Mouse (Mus musculus) liver, postnatal 0 days (tissue): ENCODE data around the gene Fancl. TPM values are rescaled to one million over a fixed set of nuclear protein-coding genes. Genes with fewer than 3 reads are reported as not detected.

Experiments used
- ATAC-seq: fragments of 200-750 bp; cut with Nextera tagmentation; 2 replicates; pipeline ENCODE4 v1.8.0; 2017; ENCODE audit warnings: mild to moderate bottlenecking, moderate library complexity
- DNase-seq: peaks from one replicate; pipeline ENCODE4 v3.0.0-alpha.2; 2016
- H3K27ac ChIP-seq: fragments of 300-500 bp; sonication (generic); 2 replicates; pipeline ENCODE4 v1.5.1; 2014; ENCODE audit warnings: antibody characterized with exemption, moderate library complexity, mild to moderate bottlenecking, low read depth
- H3K27me3 ChIP-seq: fragments of 300-500 bp; sonication (generic); 2 replicates; pipeline ENCODE4 v1.6.1; 2014; ENCODE audit warnings: low read length, control low read depth, mixed read lengths; ENCODE audit not compliant: insufficient read depth
- H3K36me3 ChIP-seq: fragments of 300-500 bp; sonication (generic); replicated peaks from 2 replicates; pipeline ENCODE4 v1.6.1; 2014; ENCODE audit warnings: mild to moderate bottlenecking, control low read depth, low read length, moderate library complexity, mixed read lengths; ENCODE audit not compliant: insufficient read depth
- H3K4me1 ChIP-seq: fragments of 300-500 bp; sonication (generic); 2 replicates; pipeline ENCODE4 v1.6.1; 2014; ENCODE audit warnings: antibody characterized with exemption, mild to moderate bottlenecking, control low read depth; ENCODE audit not compliant: insufficient read depth
- H3K4me2 ChIP-seq: fragments of 300-500 bp; sonication (generic); 2 replicates; pipeline ENCODE4 v1.6.1; 2014; ENCODE audit warnings: low read depth, mild to moderate bottlenecking, low read length, moderate library complexity, mixed read lengths
- H3K4me3 ChIP-seq: fragments of 300-500 bp; sonication (generic); 2 replicates; pipeline ENCODE4 v1.5.1; 2014; ENCODE audit warnings: low read depth, low read length
- H3K9ac ChIP-seq: fragments of 300-500 bp; sonication (generic); replicated peaks from 2 replicates; pipeline ENCODE4 v1.6.1; 2014; ENCODE audit warnings: mild to moderate bottlenecking, moderate library complexity
- H3K9me3 ChIP-seq: fragments of 300-500 bp; sonication (generic); 2 replicates; pipeline ENCODE4 v1.6.1; 2016; ENCODE audit warnings: mild to moderate bottlenecking, control low read depth, low read length, mixed read lengths
- CTCF ChIP-seq: sonication (generic); IDR thresholded peaks from 2 replicates; pipeline ENCODE4 v1.5.1; 2016; ENCODE audit warnings: antibody characterized with exemption, low read depth
- EP300 ChIP-seq: IDR thresholded peaks from 2 replicates; pipeline ENCODE4 v1.6.1; 2016; ENCODE audit warnings: antibody characterized with exemption, low read depth, mild to moderate bottlenecking
- WGBS: fragments of 180-500 bp; shearing (Covaris S2); extraction: QIAGEN DNeasy Blood & Tissue Kit; methylation state at CpG from one replicate; pipeline ENCODE4 v1.1.7; 2014; ENCODE audit not compliant: insufficient replicate concordance; 5-methylcytosine and 5-hydroxymethylcytosine counted together
- polyA plus RNA-seq: library from polyadenylated mRNA; unstranded; fragments of >200 nt; fragmentation: Nextera tagmentation; extraction: Ambion mirVana; gene quantifications from 2 replicates; pipeline ENCODE4 v1.2.1, GENCODE M21; 2015

Fancl gene
- polyA plus RNA-seq, 1 experiment from 2014 or later: 13.1 TPM

DNA sequence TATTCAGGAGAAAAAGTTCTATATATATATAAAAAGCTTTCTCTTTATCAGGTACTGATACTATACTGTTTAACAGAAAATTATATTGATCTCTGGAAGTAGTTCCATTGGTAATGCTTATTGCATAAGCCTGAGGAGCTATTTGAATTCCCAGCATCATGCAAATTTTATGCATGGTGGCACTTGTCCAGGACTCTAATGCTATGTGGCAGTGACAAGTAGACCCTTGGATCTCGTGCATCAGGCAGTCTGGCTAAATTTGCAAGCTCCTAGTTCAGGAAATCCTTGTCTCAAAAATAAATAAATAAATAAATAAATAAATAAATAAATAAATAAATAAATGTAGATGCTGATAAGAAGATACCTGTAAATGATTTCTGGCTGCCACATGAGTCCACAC is 55.2 kb downstream of the Fancl start:
- no peak overlapping the region for H3K9ac ChIP-seq
- ATAC-seq: no peak
- no peak overlapping the region for H3K4me2 ChIP-seq
- no peak overlapping the region for H3K4me3 ChIP-seq
- H3K27me3 ChIP-seq: no peaks in the 10 kb centered on the region
- no peak overlapping the region for H3K27ac ChIP-seq
- no peak for DNase-seq
- no peaks in the 10 kb centered on the region for H3K4me1 ChIP-seq
- TF ChIP-seq EP300 (no peak), CTCF (no peak)
- H3K36me3 ChIP-seq: no peaks in the 10 kb centered on the region
- no peaks in the 10 kb centered on the region for H3K9me3 ChIP-seq
- WGBS: 66% methylated on average over 1 of the region's 1 CpGs

DNA sequence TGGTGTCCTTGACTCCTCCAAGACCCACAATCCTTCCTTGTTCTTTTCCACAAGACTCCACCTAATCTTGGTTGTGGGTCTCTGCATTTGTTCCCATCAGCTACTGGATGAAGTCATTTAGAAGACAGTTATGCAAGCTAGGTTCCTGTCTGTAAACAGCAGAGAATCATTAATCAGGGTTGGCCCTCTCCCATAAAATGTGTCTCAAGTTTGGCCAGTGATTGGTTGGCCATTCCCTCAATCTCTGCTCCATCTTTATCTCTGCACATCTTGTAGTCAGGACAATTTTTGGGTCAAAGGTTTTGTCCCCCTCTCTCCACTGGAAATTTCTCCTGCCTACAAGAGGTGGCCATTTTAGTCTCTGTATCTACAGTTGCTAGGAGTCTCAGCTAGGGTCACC is 58.4 kb downstream of the Fancl start:
- H3K36me3 ChIP-seq: no peaks in the 10 kb centered on the region
- H3K9ac ChIP-seq: no peak overlapping the region
- H3K4me1 ChIP-seq: no peaks in the 10 kb centered on the region
- H3K4me2 ChIP-seq: no peak overlapping the region
- DNase-seq: no peak
- peak; percentile 54 for ATAC-seq
- TF ChIP-seq CTCF (no peak), EP300 (no peak)
- H3K4me3 ChIP-seq: no peak overlapping the region
- no peak overlapping the region for H3K27ac ChIP-seq
- no peaks in the 10 kb centered on the region for H3K9me3 ChIP-seq
- H3K27me3 ChIP-seq: no peaks in the 10 kb centered on the region

DNA sequence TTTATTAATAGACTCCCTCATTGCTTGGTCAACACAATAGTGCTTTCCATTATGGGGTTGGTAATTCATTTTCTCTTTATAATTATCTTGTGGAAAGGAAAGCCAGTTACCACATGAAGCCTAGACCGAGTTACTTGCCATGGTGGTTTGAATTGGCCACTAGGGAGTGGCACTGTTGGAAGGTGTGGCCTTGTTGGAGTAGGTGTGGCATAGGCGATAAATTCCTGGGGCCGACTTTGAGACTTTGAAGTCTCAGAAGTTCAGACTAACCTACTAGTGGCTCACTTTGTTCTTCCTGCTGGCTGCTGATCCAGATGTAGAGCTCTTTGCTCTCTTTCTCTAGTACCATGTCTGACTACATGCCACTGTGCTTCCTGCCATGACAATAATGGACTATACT is 63.9 kb downstream of the Fancl start:
- no peak overlapping the region for H3K4me3 ChIP-seq
- DNase-seq (no peak), ATAC-seq (no peak)
- no peak overlapping the region for H3K27ac ChIP-seq
- no peak for TF ChIP-seq EP300
- no peaks in the 10 kb centered on the region for H3K9me3 ChIP-seq
- H3K4me1 ChIP-seq: peaks cover 4% of the 10 kb centered on the region; the same call in 1 of the 2 replicates
- no peak overlapping the region for H3K9ac ChIP-seq
- no peaks in the 10 kb centered on the region for H3K36me3 ChIP-seq
- H3K27me3 ChIP-seq: no peaks in the 10 kb centered on the region
- 83% methylated on average over 3 of the region's 3 CpGs for WGBS
- H3K4me2 ChIP-seq: no peak overlapping the region

DNA sequence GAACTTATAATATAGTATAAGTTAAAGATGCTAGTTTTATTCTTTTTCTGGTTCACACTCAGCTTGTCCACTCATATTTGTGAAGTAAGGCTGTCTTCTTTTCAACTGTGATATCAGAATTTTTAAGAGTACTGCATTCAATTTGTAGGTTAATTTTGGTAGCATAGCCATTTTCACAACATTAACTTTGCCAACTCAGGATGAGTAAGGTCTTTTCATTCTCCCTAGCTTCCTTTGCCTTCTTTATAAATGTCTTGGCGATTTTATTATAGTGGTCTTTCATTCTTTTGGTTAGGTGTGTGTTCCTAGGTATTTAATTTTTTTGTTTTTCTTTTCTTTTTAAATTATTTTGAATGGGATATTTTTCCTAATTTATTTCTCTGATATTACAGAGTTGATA is 64.7 kb downstream of the Fancl start:
- DNase-seq (no peak), ATAC-seq (no peak)
- 90% methylated on average over 1 of the region's 1 CpGs for WGBS
- Histone ChIP-seq H3K36me3 (no peaks in the 10 kb centered on the region), H3K27me3 (no peaks in the 10 kb centered on the region), H3K9me3 (no peaks in the 10 kb centered on the region), H3K9ac (no peak overlapping the region), H3K4me1 (peaks cover 4% of the 10 kb centered on the region; the same call in 1 of the 2 replicates), H3K4me3 (no peak overlapping the region), H3K27ac (no peak overlapping the region), H3K4me2 (no peak overlapping the region)
- TF ChIP-seq EP300 (no peak), CTCF (no peak)

DNA sequence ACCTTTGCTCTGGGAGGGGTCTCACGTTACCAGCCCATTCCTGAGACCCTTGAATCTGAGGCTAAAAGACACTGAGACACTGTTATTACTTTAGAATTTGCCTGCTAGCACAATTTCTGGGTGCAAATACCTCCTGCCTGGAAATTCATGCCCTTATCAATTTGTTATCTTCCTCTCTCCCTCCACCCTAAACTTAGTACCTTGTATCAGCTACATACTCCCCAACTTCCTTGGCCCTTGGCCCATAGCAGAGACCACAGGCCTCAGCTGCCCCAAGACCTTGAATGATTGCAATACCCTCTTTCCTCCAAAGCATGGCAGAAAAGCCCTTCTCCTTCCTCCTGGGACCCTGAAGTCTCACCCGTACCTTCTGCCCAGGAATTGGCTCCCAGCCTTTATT is 65.3 kb downstream of the Fancl start:
- no peak for DNase-seq
- peaks cover 4% of the 10 kb centered on the region; the same call in 1 of the 2 replicates for H3K4me1 ChIP-seq
- no peaks in the 10 kb centered on the region for H3K9me3 ChIP-seq
- no peak overlapping the region for H3K4me2 ChIP-seq
- no peak overlapping the region for H3K27ac ChIP-seq
- no peak overlapping the region for H3K4me3 ChIP-seq
- no peaks in the 10 kb centered on the region for H3K36me3 ChIP-seq
- no peak overlapping the region for H3K9ac ChIP-seq
- no peaks in the 10 kb centered on the region for H3K27me3 ChIP-seq
- WGBS: 71% methylated on average over 2 of the region's 2 CpGs
- TF ChIP-seq CTCF: no peak
- TF ChIP-seq EP300: no peak
- no peak for ATAC-seq

DNA sequence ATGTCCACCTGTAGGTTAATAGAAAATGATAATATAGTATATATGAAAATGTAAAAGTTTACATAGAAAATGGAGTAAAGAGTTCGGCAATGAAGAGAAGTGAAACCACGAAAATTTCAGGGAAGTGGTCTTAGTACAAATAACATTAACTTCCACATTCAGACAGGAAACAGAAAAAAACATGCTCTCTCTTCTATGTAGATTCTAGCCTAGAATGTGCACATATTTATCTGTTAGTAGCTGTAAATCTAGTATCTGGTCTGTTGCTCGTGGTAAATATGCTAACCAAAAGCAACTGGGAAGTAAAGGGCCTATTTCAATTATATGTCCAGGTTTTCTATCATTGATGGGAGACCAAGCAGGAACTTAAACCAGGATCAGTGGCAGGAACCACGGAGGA is 66.8 kb downstream of the Fancl start:
- no peak overlapping the region for H3K4me2 ChIP-seq
- no peaks in the 10 kb centered on the region for H3K27me3 ChIP-seq
- 44% methylated on average over 4 of the region's 4 CpGs for WGBS
- no peaks in the 10 kb centered on the region for H3K9me3 ChIP-seq
- peaks cover 4% of the 10 kb centered on the region; the same call in 1 of the 2 replicates for H3K4me1 ChIP-seq
- peak overlapping the region; percentile 71 for H3K27ac ChIP-seq
- TF ChIP-seq CTCF: no peak
- no peak for TF ChIP-seq EP300
- H3K9ac ChIP-seq: no peak overlapping the region
- DNase-seq: no peak
- no peak for ATAC-seq
- no peak overlapping the region for H3K4me3 ChIP-seq
- H3K36me3 ChIP-seq: no peaks in the 10 kb centered on the region

DNA sequence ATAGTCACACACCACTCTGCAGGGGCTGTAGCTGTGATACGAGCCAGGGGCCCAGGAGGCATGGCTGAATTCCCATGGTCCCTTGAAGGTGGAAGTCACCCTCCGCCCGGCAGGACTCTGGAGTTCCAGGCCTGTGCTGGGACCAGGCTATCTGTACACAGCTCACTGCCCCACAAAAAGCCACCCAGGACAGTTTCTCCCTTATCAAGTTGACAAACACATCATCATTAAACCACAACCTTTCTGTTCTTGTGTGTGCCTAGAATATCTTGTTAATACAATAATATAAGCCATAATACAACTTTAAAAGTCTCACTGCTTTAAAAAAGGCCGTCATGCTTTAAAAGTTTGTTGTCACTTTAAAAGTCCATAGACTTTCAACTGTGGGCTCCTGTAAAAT is 68.1 kb downstream of the Fancl start:
- Histone ChIP-seq H3K9ac (no peak overlapping the region), H3K27ac (no peak overlapping the region), H3K4me1 (peaks cover 4% of the 10 kb centered on the region; the same call in 1 of the 2 replicates), H3K9me3 (no peaks in the 10 kb centered on the region), H3K4me2 (no peak overlapping the region), H3K36me3 (no peaks in the 10 kb centered on the region), H3K27me3 (no peaks in the 10 kb centered on the region), H3K4me3 (no peak overlapping the region)
- WGBS: 64% methylated on average over 4 of the region's 4 CpGs
- ATAC-seq (no peak), DNase-seq (no peak)
- TF ChIP-seq EP300 (no peak), CTCF (no peak)
